Mouse (Mus musculus) midbrain, embryonic 10.5 days (tissue): ENCODE results near the gene Chst14. TPM values are rescaled to one million over a fixed set of nuclear protein-coding genes. Genes with fewer than 3 reads are reported as not detected.

ENCODE experiments used
- DNase-seq: peaks from one replicate; pipeline ENCODE4 v3.0.0-alpha.2; 2017; ENCODE audit warnings: low spot score
- H3K27ac ChIP-seq: fragments of 300-500 bp; sonication (generic); replicated peaks from 2 replicates; pipeline ENCODE4 v1.5.1; 2016; ENCODE audit warnings: mild to moderate bottlenecking
- H3K27me3 ChIP-seq: fragments of 300-500 bp; sonication (generic); 2 replicates; pipeline ENCODE4 v1.6.1; 2016; ENCODE audit warnings: low read depth, mild to moderate bottlenecking; ENCODE audit not compliant: poor library complexity, severe bottlenecking
- H3K36me3 ChIP-seq: fragments of 300-500 bp; sonication (generic); 2 replicates; pipeline ENCODE4 v1.6.1; 2016; ENCODE audit warnings: mild to moderate bottlenecking, moderate library complexity
- H3K4me1 ChIP-seq: fragments of 300-500 bp; sonication (generic); 2 replicates; pipeline ENCODE4 v1.6.1; 2016
- H3K4me3 ChIP-seq: fragments of 300-500 bp; sonication (generic); 2 replicates; pipeline ENCODE4 v1.5.1; 2016; ENCODE audit warnings: mild to moderate bottlenecking, moderate library complexity
- H3K9me3 ChIP-seq: fragments of 300-500 bp; sonication (generic); replicated peaks from 2 replicates; pipeline ENCODE4 v1.6.1; 2016; ENCODE audit warnings: mild to moderate bottlenecking
- WGBS: fragments of 180-500 bp; shearing (Covaris S2); methylation state at CpG from one replicate; pipeline ENCODE4 v1.1.7; 2016; 5-methylcytosine and 5-hydroxymethylcytosine counted together
- polyA plus RNA-seq: library from polyadenylated mRNA; unstranded; fragments of >200 nt; fragmentation: Nextera tagmentation; extraction: Ambion mirVana; gene quantifications from 2 replicates; pipeline ENCODE4 v1.2.1, GENCODE M21; 2016

Chst14 gene
- polyA plus RNA-seq, 1 experiment from 2014 or later, result 14.5 TPM

GRCm38 (mm10) chr2:118912706-118913105, 13.6 kb upstream of the Chst14 start:
- Histone ChIP-seq H3K27me3 (no peaks in the 10 kb centered on the region), H3K36me3 (peaks cover 20% of the 10 kb centered on the region), H3K4me1 (peaks cover 55% of the 10 kb centered on the region), H3K4me3 (no peak overlapping the region), H3K9me3 (no peaks in the 10 kb centered on the region), H3K27ac (no peak overlapping the region)
- DNase-seq, result no peak
- WGBS, result 79% methylated on average over 8 of the region's 8 CpGs

GRCm38 (mm10) chr2:118913551-118914276, 12.6 kb upstream of the Chst14 start:
- Histone ChIP-seq H3K9me3 (no peaks in the 10 kb centered on the region), H3K4me1 (peaks cover 52% of the 10 kb centered on the region), H3K4me3 (peak overlapping the region; percentile 14; the same call in 1 of the 2 replicates), H3K27me3 (no peaks in the 10 kb centered on the region), H3K36me3 (peaks cover 30% of the 10 kb centered on the region), H3K27ac (peak overlapping the region; percentile 68)
- DNase-seq, result no peak
- 62% methylated on average over 11 of the region's 11 CpGs for WGBS

- Histone ChIP-seq H3K4me1 (peaks cover 43% of the 10 kb centered on the region), H3K27me3 (no peaks in the 10 kb centered on the region), H3K4me3 (no peak overlapping the region), H3K9me3 (no peaks in the 10 kb centered on the region), H3K36me3 (peaks cover 40% of the 10 kb centered on the region), H3K27ac (peak overlapping the region; percentile 68)
- no peak for DNase-seq
- WGBS, result 44% methylated on average over 8 of the region's 8 CpGs
Measured at GRCm38 (mm10) chr2:118914685-118915084, 11.6 kb upstream of the Chst14 start.

GRCm38 (mm10) chr2:118916436-118916835, 9.9 kb upstream of the Chst14 start:
- DNase-seq, result no peak
- H3K27ac ChIP-seq, result no peak overlapping the region
- H3K4me3 ChIP-seq, result no peak overlapping the region
- peaks cover 38% of the 10 kb centered on the region for H3K4me1 ChIP-seq
- 94% methylated on average over 17 of the region's 17 CpGs for WGBS
- peaks cover 57% of the 10 kb centered on the region for H3K36me3 ChIP-seq
- no peaks in the 10 kb centered on the region for H3K27me3 ChIP-seq
- H3K9me3 ChIP-seq, result no peaks in the 10 kb centered on the region

- no peak overlapping the region for H3K27ac ChIP-seq
- peaks cover 17% of the 10 kb centered on the region for H3K4me1 ChIP-seq
- no peak for DNase-seq
- WGBS, result 76% methylated on average over 1 of the region's 1 CpGs
- H3K4me3 ChIP-seq, result no peak overlapping the region
- H3K27me3 ChIP-seq, result no peaks in the 10 kb centered on the region
- peaks cover 78% of the 10 kb centered on the region for H3K36me3 ChIP-seq
- no peaks in the 10 kb centered on the region for H3K9me3 ChIP-seq
Measured at GRCm38 (mm10) chr2:118918543-118918942, 7.8 kb upstream of the Chst14 start.

- Histone ChIP-seq H3K4me3 (no peak overlapping the region), H3K27me3 (no peaks in the 10 kb centered on the region), H3K27ac (no peak overlapping the region), H3K36me3 (peaks cover 84% of the 10 kb centered on the region), H3K4me1 (peaks cover 2% of the 10 kb centered on the region), H3K9me3 (no peaks in the 10 kb centered on the region)
- 77% methylated on average over 3 of the region's 3 CpGs for WGBS
- DNase-seq, result no peak
Measured at GRCm38 (mm10) chr2:118920428-118920827, 5.9 kb upstream of the Chst14 start.

- WGBS, result 2% methylated on average over 6 of the region's 6 CpGs
- Histone ChIP-seq H3K27ac (peak overlapping the region; percentile 90), H3K4me3 (peak overlapping the region; percentile 83), H3K9me3 (no peaks in the 10 kb centered on the region), H3K27me3 (peaks cover 10% of the 10 kb centered on the region; the same call in 1 of the 2 replicates), H3K36me3 (peaks cover 36% of the 10 kb centered on the region), H3K4me1 (peaks cover 44% of the 10 kb centered on the region)
- no peak for DNase-seq
Measured at GRCm38 (mm10) chr2:118925952-118926351, 344 bp upstream of the Chst14 start.

- no peak for DNase-seq
- H3K4me1 ChIP-seq, result peaks cover 49% of the 10 kb centered on the region
- H3K27me3 ChIP-seq, result peaks cover 10% of the 10 kb centered on the region; the same call in 1 of the 2 replicates
- H3K4me3 ChIP-seq, result peak overlapping the region; percentile 83
- 34% methylated on average over 31 of the region's 31 CpGs for WGBS
- H3K9me3 ChIP-seq, result no peaks in the 10 kb centered on the region
- peaks cover 24% of the 10 kb centered on the region for H3K36me3 ChIP-seq
- peak overlapping the region; percentile 90 for H3K27ac ChIP-seq
Measured at GRCm38 (mm10) chr2:118926998-118927739, 873 bp downstream of the Chst14 start.

- no peak for DNase-seq
- Histone ChIP-seq H3K27me3 (no peaks in the 10 kb centered on the region), H3K27ac (no peak overlapping the region), H3K9me3 (no peaks in the 10 kb centered on the region), H3K4me1 (no peaks in the 10 kb centered on the region), H3K36me3 (no peaks in the 10 kb centered on the region), H3K4me3 (no peak overlapping the region)
- WGBS, result 84% methylated on average over 7 of the region's 7 CpGs
Measured at GRCm38 (mm10) chr2:118941341-118941740, 15.0 kb downstream of the Chst14 start.

- Histone ChIP-seq H3K9me3 (no peaks in the 10 kb centered on the region), H3K36me3 (no peaks in the 10 kb centered on the region), H3K4me1 (no peaks in the 10 kb centered on the region), H3K27me3 (no peaks in the 10 kb centered on the region), H3K4me3 (no peak overlapping the region), H3K27ac (no peak overlapping the region)
- no peak for DNase-seq
- 91% methylated on average over 6 of the region's 6 CpGs for WGBS
Measured at GRCm38 (mm10) chr2:118943232-118943631, 16.9 kb downstream of the Chst14 start.

GRCm38 (mm10) chr2:118948818-118949217, 22.5 kb downstream of the Chst14 start:
- H3K27ac ChIP-seq, result no peak overlapping the region
- no peak for DNase-seq
- WGBS, result 83% methylated on average over 4 of the region's 4 CpGs

GRCm38 (mm10) chr2:118949699-118950098, 23.4 kb downstream of the Chst14 start:
- H3K4me3 ChIP-seq, result no peak overlapping the region
- DNase-seq, result no peak
- H3K9me3 ChIP-seq, result no peaks in the 10 kb centered on the region
- no peak overlapping the region for H3K27ac ChIP-seq
- H3K4me1 ChIP-seq, result no peaks in the 10 kb centered on the region
- H3K27me3 ChIP-seq, result no peaks in the 10 kb centered on the region
- H3K36me3 ChIP-seq, result no peaks in the 10 kb centered on the region
- 74% methylated on average over 3 of the region's 3 CpGs for WGBS

More at GRCm38 (mm10) chr2:118948818-118949217, 22.5 kb downstream of the Chst14 start:
- Histone ChIP-seq H3K9me3 (no peaks in the 10 kb centered on the region), H3K27me3 (no peaks in the 10 kb centered on the region), H3K36me3 (no peaks in the 10 kb centered on the region), H3K4me1 (no peaks in the 10 kb centered on the region), H3K4me3 (no peak overlapping the region)

- WGBS, result 90% methylated on average over 5 of the region's 5 CpGs
- no peaks in the 10 kb centered on the region for H3K36me3 ChIP-seq
- H3K4me3 ChIP-seq, result no peak overlapping the region
- no peaks in the 10 kb centered on the region for H3K9me3 ChIP-seq
- H3K4me1 ChIP-seq, result peaks cover 1% of the 10 kb centered on the region
- no peak for DNase-seq
- H3K27me3 ChIP-seq, result no peaks in the 10 kb centered on the region
- no peak overlapping the region for H3K27ac ChIP-seq
Measured at GRCm38 (mm10) chr2:118956497-118956896, 30.2 kb downstream of the Chst14 start.
